Mouse (Mus musculus) spleen, postnatal 10 days (tissue): ENCODE results near the gene Gm4846.
"Not testable (repeated sequence)": the region's sequence is repeated elsewhere in the genome, so short reads cannot be mapped to it uniquely, and the experiment has no call there.

ENCODE experiments used
- DNase-seq, 2 experiments: peaks; one replicate each; pipeline ENCODE4 v3.0.0; 2021 to 2022; ENCODE audit warnings: low spot score in 2 of 2

Gm4846 gene

DNA sequence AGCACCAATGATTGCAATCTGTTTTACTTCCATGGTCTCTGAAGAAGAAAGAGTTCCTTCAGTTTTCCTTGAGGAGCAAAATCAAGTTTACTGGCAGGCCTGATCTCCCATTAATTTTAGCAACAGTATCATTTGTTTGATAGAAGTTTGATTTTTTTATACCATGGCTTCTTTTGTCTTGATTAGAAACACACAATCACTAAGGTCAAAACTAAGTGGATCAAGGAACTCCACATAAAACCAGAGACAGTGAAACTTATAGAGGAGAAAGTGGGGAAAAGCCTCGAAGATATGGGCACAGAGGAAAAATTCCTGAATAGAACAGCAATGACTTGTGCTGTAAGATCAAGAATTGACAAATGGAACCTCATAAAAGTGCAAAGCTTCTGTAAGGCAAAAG, at the start of gene Gm4846:
Gm4846 (minus strand) TSS at position 101 of the 400 bp plus-strand sequence.
- not testable (repeated sequence) for DNase-seq

DNA sequence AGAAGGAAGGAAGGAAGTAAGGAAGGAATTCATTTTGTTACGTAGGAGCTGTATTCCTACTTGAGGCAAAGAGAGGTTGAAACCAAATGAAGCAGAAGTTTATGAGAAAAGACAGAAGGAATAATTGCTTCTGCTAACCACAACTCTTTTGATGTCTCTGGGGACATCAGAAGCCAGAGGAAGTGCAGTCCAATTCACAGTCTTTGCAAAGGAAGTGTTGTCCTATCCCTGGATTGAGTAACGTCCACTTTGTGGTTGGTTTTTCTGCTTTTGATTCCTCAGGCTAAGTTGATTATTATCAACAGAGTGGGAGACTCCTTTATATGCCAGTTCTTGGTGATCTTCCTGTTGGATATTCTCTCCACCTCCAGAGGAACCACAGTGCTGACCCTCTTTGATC, 34.1 kb upstream of the Gm4846 start:
- DNase-seq, result not testable (repeated sequence)

DNA sequence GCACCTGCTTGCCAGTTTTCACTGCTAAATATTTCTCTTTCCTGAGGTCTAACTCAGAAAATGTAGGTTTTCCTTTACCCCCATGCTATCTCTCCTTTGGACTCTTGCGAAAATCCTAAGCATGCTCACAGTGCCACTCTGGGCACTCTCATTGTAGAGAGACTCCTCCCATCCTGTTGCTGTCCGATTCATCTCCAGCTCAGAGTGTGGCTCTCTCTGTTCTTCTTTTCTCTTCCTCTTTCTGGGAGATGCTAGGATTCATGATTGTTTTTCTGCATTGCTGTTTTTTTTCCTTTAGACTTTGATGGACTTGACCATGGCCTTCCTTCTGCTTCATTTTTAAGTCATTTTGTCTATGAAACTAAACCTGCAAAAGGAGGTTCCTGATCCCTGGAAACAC, 27.3 kb upstream of the Gm4846 start:
- not testable (repeated sequence) for DNase-seq

DNA sequence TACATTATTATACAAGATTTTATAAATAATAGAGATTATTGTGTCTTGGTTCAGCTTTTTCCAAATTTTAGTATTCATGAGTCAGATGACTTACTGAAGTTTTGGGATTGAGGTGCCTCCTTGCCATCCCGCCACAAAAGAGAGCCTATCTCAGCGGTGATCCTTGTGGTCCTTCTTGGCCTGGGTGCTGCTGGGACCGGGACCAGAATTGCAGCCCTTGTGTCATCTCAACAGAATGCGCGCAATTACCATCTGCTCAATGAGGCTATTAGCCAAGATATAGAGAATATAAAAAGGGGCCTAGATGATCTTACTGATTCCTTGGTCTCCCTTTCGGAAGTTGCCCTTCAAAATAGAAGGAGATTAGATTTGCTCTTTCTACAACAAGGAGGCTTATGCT, 22.2 kb upstream of the Gm4846 start:
- not testable (repeated sequence) for DNase-seq

DNA sequence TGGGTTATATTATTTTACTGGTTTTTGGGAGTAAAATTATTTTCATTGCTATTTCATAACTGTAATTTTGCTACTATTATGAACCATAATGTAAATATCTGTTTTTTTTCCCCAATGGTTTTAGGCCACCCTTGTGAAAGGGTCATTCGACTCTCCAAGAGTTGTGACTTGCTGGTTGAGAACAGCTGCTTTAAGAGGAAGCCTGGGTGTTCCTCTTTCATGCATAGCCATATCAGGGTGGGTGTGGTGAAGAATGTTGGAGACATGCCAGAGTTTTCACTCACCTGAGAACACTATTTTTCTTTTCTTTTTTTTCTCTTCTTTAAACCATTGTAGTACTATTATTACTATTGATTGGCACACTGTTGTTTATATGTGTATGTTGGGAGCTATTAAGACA, 19.2 kb upstream of the Gm4846 start:
- DNase-seq, result no peak

DNA sequence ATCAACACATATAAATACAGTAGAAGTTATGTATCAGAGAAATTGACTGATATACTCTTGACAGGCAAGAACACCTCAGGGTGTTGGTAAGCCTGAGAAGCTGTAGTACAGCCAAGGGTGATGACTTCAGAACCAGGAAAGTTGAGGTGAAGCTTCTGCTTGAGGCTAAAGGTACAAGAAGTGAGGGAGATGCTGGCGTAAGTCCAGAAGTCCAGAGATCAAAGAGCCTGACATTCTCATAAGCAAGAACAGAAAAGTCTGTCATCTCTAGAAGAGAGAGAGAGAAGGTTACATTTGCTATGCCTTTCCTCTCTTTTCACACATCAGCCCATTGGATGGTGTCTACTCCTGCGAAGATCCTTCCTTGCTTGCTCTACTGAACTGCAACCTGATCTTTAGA, 6.8 kb upstream of the Gm4846 start:
- DNase-seq, result not testable (repeated sequence)

DNA sequence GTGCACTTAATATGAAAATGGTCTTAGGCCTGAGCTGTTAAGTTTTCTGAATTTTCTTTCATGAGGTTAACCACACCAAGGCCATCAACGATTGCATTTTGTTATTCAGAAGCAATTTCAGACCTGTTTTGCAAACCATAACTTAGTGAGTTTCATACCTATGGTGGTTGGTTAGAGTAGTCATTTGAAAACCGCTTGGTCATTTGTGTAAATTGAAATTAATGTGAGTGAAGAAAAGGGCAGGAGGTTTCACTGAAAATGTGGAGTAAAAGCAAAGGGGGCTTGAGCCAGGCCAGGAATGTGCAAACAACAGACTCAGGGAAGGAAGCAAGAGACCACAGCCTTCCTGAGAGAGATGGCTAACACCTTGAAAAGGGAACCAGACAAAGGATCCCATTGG, 17.9 kb downstream of the Gm4846 start:
- DNase-seq, result no peak

DNA sequence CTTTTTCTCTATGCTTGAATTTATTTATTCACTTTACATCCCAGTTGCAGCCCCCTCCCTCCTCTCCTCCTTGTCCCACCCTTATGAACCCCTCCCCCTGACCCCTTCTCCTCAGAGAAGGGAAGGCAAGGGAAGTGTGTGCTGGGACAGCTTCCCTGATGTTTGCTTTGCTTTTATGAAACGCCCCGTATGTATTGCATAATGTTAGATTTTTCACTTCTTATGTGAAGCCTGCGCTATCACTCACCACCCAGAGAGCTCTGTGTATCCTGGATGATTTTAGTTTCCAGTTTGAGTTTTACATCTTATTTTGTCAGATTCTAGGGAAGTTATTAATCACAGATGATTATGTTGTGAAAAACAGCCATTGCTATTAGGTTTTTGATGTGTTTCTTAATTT, 30.2 kb downstream of the Gm4846 start:
- no peak for DNase-seq

DNA sequence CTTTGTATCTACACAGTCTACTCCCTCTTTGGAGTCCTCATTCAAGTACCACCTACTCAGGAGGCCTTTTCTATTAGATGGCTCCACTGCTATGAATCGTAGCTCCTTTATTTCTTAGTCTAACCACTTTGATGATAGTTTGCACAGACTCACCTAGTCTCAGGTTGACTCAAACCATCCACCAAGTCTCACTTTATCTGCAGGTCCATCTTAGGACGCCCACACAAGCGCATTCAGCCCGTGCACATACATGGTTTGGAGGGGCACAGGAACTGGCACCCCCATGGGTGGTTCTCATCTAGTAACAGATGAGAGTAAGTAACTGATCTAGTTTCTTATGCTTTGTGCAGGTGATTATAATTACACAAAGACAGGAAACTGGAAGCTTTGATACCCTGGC, 34.8 kb downstream of the Gm4846 start:
- DNase-seq, result no peak

DNA sequence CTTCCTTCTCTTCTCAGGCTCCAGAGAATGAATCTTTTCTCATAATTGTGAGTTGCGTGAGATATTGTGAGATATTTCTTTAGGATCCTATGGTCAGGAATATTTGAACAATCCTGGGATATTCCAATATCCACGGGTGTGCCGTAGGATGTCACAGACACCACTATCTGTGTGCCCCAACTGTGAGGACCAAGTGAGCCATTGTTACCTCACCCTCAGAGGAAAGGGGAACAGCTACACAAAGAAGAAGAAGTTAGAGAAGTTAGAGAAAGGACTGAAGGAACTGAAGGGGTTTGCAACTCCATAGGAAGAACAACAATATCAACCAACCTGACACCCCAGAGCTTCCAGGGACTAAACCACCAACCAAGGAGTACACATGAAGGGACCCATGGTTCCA, 55.4 kb downstream of the Gm4846 start:
- no peak for DNase-seq

DNA sequence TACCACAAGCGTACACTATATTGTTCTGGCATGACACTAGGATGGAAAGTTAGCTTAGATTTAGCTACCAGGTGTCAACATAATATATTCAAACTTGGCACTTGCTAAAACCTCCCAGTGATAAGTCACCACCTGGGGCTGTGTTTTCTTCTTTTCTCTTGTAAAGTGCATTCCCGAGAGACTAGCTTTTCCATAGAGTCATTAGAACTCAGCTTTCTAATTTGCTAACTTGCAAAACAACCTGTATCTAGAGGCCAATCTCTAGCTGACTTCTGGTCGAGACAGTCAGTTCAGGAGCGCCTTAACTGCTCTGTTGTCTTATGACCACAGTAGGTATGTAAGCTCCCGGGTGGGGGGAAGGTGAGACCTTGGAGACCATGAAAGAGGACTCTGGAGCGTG, 58.0 kb downstream of the Gm4846 start:
- no peak for DNase-seq
